Mouse (Mus musculus): ENCODE results near the gene Tmem233. TPM values are rescaled to one million over a fixed set of nuclear protein-coding genes. Genes with fewer than 3 reads are reported as not detected.
A peak's percentile ranks its signal among the peaks of the same experiment; 100 is the strongest.

The Tmem233 gene
- total RNA-seq, 2 experiments from 2014 or later: not detected

DNA sequence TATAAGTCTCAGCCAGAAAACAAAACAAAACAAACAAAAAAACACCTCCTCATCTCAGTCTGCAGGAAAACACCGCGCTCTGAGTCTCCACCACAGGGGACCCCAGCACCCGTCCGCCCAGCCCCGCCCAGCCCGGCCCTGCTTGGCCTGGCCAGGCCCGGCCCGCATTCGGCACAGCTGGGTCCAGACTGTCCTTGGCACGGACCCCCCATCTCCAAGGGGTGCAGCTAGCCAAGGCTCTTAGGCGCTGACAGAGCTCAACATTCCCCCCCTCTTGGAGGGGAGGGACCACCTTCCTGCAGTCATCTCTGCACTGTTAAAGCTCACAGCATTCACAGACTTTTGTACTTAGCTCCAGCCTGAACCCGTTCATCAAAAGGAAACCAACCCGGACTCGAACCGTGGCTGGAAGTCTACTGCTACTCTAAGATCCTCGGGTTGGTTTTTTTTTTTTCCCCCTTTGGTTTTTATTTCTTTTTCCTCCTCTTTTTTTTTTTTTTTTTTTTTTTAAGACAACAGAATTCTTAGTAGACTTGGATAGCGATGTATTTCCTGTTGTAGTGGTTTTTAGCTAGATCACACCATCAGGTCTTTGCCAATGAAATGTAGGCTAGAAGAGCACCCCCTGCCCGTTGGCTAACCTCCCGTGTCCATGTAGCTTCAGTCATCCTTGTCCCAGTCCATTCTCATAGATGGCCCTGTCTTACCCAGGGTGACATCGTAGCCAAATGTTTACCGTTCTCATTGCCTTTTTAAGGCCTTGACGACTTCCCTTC, 76.5 kb downstream of the Tmem233 start:
- DNase-seq (ENCODE audit: low spot score in 2 of 2): no peak

- DNase-seq (ENCODE audit: low spot score in 2 of 2): peak; percentile 65 to 80
Observed at GRCm38 (mm10) chr5:116004271-116004670, 78.8 kb downstream of the Tmem233 start.

GRCm38 (mm10) chr5:116003825-116004224, 79.2 kb downstream of the Tmem233 start:
- DNase-seq (ENCODE audit: low spot score in 2 of 2): no peak

- DNase-seq (ENCODE audit: low spot score in 2 of 2): no peak
Observed at GRCm38 (mm10) chr5:116003154-116003553, 79.9 kb downstream of the Tmem233 start.

DNA sequence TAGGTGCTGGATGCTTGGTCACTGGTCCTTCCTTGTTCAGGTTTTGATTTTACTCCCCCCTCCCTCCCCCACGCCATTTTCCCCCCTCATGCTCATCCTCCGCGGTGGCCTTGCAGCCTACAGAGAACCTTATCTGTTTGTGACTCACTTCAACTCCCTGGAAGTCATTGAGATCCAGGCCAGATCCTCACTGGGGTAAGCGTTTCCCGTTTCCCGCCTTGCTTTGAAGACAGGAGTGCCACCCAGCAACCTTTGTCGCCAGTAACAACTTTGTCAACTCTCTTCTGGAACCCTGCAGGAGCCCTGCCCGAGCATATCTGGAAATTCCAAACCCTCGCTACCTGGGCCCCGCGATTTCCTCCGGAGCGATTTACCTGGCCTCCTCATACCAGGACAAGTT, 85.7 kb downstream of the Tmem233 start:
- no peak for DNase-seq (ENCODE audit: low spot score in 2 of 2)

DNA sequence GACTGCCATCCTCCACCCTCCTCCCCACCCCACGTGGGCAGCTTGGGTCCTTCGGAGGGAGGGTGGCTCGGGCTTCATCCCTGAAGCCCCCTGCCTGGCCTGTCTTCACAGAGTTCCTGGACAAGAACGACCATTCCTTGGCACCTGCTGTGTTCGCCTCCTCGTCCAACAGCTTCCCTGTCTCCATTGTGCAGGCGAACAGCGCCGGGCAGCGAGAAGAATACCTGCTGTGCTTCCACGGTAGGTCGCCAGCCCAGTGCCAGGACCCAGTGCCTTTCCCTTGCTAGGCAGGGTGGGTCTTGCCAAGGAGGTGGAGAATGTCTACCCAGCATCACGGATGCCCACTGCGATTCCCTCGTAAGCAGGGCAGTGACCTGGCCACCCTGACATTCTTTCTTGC, 88.9 kb downstream of the Tmem233 start:
- no peak for DNase-seq (ENCODE audit: low spot score in 2 of 2)

GRCm38 (mm10) chr5:115991717-115992116, 91.3 kb downstream of the Tmem233 start:
- DNase-seq (ENCODE audit: low spot score in 2 of 2): no peak

Other genes with a start within 250 kb of the Tmem233 start
- gene Cit, start 238.0 kb downstream of the Tmem233 start, total RNA-seq (2021): 10 to 100 TPM; 59.8 to 72.5 TPM
- gene Prkab1, start 58.7 kb downstream of the Tmem233 start, total RNA-seq (2021): 10 to 100 TPM; 18.1 to 20.3 TPM
- gene Ccdc60, start 205.7 kb upstream of the Tmem233 start, total RNA-seq (2021): under 1 TPM; 0.25 to 0.36 TPM